Mouse (Mus musculus): ENCODE measurements around the gene Crls1.

DNA sequence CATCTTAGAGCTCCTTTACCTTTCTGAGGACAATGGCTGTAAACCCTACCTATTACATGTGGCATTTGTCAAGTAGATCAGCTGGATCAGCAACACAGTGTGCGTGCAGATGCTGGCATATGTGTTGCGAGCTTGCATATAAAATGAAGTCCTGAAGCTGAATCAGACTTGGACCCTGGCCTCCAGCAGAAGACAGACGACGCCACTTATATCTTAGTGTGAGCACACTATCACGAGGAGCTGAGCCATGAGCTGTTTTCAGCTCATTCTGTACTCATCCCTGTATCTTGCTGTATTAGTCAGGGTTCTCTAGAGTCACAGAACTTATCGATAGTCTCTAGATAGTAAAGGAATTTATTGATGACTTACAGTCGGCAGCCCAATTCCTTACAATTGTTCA, 38.8 kb downstream of the Crls1 start:
- TF ChIP-seq POLR2A (IDR thresholded peaks at IDR 0.05; ENCODE audit: control insufficient read depth, extremely low read depth, insufficient read depth, low read length, poor library complexity) = no peak
- TF ChIP-seq CTCF (IDR thresholded peaks at IDR 0.05; ENCODE audit: borderline replicate concordance, control insufficient read depth, extremely low read depth, insufficient read depth, low read length, poor library complexity) = no peak

Data from thymus, adult 2 months (tissue).